Mouse (Mus musculus) testis, adult 2 months (tissue): ENCODE measurements at regions not wholly inside any gene's neighbourhood (a gene's known extent, or its start where the extent isn't known, plus 50 kb on each side); places are given as distances from the start of the nearest gene placed in this dataset.

Source experiments
- CTCF ChIP-seq: fragments of 200-500 bp; IDR thresholded peaks from 2 replicates; pipeline ENCODE4 v1.5.1; 2012; ENCODE audit warnings: low read depth, mild to moderate bottlenecking, inconsistent platforms, low read length, moderate library complexity; ENCODE audit not compliant: control insufficient read depth, insufficient read depth, insufficient replicate concordance
- POLR2A ChIP-seq: fragments of 200-500 bp; IDR thresholded peaks from 2 replicates; pipeline ENCODE4 v1.6.1; 2012; ENCODE audit warnings: low read depth, mild to moderate bottlenecking, inconsistent platforms, low read length, moderate library complexity; ENCODE audit not compliant: control insufficient read depth

- TF ChIP-seq CTCF (no peak), POLR2A (no peak)
Observed at GRCm38 (mm10) chr2:159401421-159402100, 607.0 kb downstream of the Dhx35 start.
